Mouse (Mus musculus) urinary bladder, postnatal 36 days (tissue): ENCODE measurements at regions not wholly inside any gene's neighbourhood (a gene's known extent, or its start where the extent isn't known, plus 50 kb on each side); places are given as distances from the start of the nearest gene placed in this dataset.

ENCODE experiments used
- DNase-seq, 2 experiments: peaks; one replicate each; pipeline ENCODE4 v3.0.0; 2022; ENCODE audit warnings: low spot score in 2 of 2, mixed read lengths in 1 of 2

GRCm38 (mm10) chr7:135767493-135767892 lies 51.3 kb upstream of the Mki67 start:
- no peak for DNase-seq

- no peak for DNase-seq
These were observed 51.9 kb upstream of the Mki67 start for GRCm38 (mm10) chr7:135768064-135768463.

- DNase-seq: peak; percentile 73 to 88
These were observed 52.4 kb upstream of the Mki67 start for GRCm38 (mm10) chr7:135768592-135768991.

GRCm38 (mm10) chr7:135769082-135769673 lies 53.0 kb upstream of the Mki67 start:
- DNase-seq: no peak

GRCm38 (mm10) chr7:135770051-135770450 lies 53.9 kb upstream of the Mki67 start:
- DNase-seq: no peak

GRCm38 (mm10) chr7:135775832-135776433 lies 59.8 kb upstream of the Mki67 start:
- no peak for DNase-seq

GRCm38 (mm10) chr7:135790167-135790566 lies 74.0 kb upstream of the Mki67 start:
- DNase-seq: no peak

- peak; percentile 10 to 61 for DNase-seq
These were observed 74.8 kb upstream of the Mki67 start for GRCm38 (mm10) chr7:135790978-135791377.

GRCm38 (mm10) chr7:135791953-135792690 lies 76.0 kb upstream of the Mki67 start:
- DNase-seq: no peak

- no peak for DNase-seq
These were observed 76.8 kb upstream of the Mki67 start for GRCm38 (mm10) chr7:135792918-135793317.

- DNase-seq: no peak
These were observed 78.1 kb upstream of the Mki67 start for GRCm38 (mm10) chr7:135794238-135794637.

GRCm38 (mm10) chr7:135794679-135795078 lies 78.5 kb upstream of the Mki67 start:
- no peak for DNase-seq

- no peak for DNase-seq
These were observed 82.3 kb upstream of the Mki67 start for GRCm38 (mm10) chr7:135798441-135798840.

GRCm38 (mm10) chr7:135802598-135803121 lies 86.5 kb upstream of the Mki67 start:
- DNase-seq: no peak

GRCm38 (mm10) chr7:135804730-135805129 lies 88.6 kb upstream of the Mki67 start:
- DNase-seq: no peak

GRCm38 (mm10) chr7:135806139-135806538 lies 90.0 kb upstream of the Mki67 start:
- DNase-seq: no peak

GRCm38 (mm10) chr7:135806673-135807072 lies 90.5 kb upstream of the Mki67 start:
- no peak for DNase-seq

GRCm38 (mm10) chr7:135809167-135809566 lies 93.0 kb upstream of the Mki67 start:
- DNase-seq: no peak

- no peak for DNase-seq
These were observed 93.7 kb upstream of the Mki67 start for GRCm38 (mm10) chr7:135809751-135810379.

GRCm38 (mm10) chr7:135810971-135811370 lies 94.8 kb upstream of the Mki67 start:
- DNase-seq: peak in 1 of 2 experiments; percentile 11

GRCm38 (mm10) chr7:135813616-135814015 lies 97.5 kb upstream of the Mki67 start:
- no peak for DNase-seq

GRCm38 (mm10) chr7:135816191-135816590 lies 100.0 kb upstream of the Mki67 start:
- DNase-seq: no peak
